Mouse (Mus musculus) layer of hippocampus, adult 8-10 months (tissue): Measurements from ENCODE around the gene Ptprs. TPM values are rescaled to one million over a fixed set of nuclear protein-coding genes. Genes with fewer than 3 reads are reported as not detected.

Experiments used
- DNase-seq, 2 experiments: peaks; one replicate each; pipeline ENCODE4 v3.0.0; 2022; ENCODE audit warnings: low spot score in 2 of 2
- microRNA-seq, 2 experiments: library from miRNA; unstranded; fragments of <30 nt; microRNA quantifications; one replicate each; pipeline ENCODE4 v1.2.0; 2022
- total RNA-seq, 4 experiments: library from RNA; stranded (reverse); gene quantifications; 2 replicates each; pipeline ENCODE4 v1.2.4; 2022

Gene Ptprs
- total RNA-seq, 4 experiments from 2014 or later: 605 to 694 (median 657) TPM

- DNase-seq: no peak
Measured at GRCm38 (mm10) chr17:56381183-56381582, 95.1 kb downstream of the Ptprs start.

DNA sequence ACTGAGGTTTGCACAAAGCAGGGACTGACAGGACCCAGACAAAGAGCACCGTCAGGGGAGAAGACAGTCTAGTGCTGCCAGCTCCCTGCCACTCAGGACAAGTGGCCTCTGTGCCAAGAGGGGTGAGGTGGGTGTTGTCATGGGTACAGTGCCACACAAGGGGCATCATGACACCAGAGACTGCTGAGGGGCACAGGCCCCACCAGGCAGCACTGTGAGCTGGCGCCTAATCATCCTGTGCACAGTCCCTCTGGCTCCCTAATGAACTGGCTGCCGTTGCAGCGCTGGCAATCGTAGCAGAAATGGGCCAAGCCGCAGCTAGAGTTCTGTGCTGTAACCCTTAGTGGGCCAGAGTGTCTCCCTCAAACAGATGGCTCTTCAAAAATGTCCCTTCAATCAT lies 96.0 kb downstream of the Ptprs start:
- DNase-seq: peak in 1 of 2 experiments; percentile 55

DNA sequence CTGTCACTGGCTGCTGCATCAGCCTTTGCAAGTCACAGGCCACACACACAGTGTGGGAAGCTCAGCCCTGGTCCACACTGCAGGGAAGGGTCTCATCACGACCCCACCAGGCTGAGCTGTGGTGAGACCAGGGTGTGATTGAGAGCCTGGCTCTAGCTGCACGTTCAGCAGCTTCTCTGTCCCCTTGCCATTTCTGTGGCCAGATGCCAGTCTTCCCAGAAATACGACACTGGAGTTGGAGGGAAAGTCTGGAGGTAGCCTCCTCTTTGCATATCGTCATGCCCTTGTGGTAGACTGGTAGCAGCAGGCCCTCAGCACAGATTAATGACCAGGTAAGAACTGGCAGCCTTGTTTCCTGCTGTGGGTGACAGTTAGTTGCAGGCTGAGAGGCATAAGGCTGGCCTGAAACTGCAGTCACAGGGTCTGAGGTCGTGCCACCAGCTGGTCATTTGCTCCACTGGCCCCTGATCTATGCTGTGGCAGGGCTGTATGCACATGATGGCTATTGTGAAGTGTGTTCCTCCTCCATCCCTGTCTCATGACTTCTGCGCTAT lies 96.9 kb downstream of the Ptprs start:
- DNase-seq: no peak

DNA sequence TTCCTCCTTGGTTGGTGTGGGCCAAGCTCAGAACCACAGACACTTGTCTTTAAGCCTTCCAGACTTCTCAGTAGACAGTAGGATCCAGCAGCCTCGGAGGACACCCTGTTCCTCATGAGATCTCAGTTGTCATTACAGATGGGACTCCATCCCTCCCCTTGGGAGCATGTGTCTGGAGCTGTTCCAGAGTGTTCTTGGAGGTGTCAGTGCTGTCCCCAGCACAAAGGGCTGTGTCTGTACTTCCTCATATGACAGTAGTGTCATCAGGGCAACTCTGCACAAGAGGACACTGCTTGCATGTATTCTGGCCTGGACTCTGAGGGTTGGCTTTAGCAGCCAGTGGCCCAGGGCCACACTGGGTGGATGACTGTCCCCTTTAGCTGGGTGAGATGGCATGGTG lies 101.4 kb downstream of the Ptprs start:
- no peak for DNase-seq

GRCm38 (mm10) chr17:56373136-56374034 lies 102.9 kb downstream of the Ptprs start:
- DNase-seq: no peak

DNA sequence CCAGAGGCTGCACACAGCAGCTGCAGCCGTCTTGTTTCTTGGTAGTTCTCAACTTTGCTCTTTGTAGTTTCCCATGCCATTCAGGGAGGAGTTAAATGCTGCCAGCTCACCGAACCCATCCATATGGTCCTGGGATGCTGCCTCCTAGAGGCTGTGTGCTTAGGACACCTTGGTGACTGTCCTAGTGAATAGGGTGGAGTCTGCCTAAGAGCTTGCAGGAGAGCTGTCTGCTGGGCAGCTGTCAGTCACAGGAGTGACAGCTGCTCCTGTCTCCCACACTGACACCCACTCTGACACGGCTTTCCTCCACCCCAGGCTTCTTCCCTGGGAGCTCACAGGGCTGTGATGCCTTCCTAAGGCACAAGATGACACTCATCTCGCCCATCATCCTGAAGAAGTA lies 104.2 kb downstream of the Ptprs start:
- peak; percentile 38 to 48 for DNase-seq

DNA sequence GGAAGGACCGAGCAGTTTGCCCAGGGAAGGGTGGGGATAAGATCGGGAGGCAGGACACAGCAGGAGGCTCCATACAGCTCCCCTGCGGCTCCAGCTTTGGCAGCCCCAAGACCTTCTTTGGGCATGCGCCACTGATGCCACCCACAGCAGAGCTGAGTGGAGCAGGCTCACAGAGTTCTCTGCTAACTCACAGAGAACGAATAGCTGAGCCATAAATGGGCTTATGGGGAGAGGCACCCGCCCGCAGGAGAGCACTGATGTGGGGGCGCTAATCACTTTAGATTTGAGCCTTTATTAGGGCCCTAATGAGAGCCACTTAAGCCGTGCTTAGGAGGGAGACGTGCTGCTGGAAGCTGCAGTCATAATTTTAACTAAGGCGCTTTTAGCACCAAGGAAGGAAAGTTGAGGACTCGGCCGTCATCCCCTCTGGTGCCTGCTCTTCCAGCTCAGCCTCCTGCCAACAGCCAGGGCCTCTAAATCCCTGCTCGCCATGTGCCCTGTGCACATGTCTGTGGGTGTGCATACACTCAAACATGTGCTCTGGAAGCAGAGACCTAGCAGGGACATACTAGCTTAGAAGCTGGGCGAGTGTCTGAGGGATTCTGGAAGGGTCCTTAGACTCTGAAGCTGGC lies 105.1 kb downstream of the Ptprs start:
- peak; percentile 75 to 84 for DNase-seq

DNA sequence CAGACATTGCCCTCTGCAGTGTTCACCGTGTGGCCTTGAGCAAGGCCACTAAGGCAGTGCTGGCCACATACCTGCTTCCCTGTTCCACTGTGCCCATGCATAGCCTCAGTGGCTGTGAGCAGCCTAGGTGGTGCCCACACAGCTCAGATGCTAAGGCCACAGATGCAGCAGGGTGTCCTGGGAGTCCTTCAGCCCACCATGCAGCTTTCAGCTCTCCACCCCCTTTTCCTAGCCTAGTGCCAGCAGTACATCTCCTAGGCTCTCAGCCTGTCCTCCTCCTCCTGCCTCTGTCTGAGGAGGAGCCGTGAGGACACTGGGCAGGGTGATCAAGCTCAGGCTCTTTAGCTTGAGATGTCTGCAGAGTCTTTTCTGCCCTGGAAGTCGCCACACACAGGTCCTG lies 106.2 kb downstream of the Ptprs start:
- no peak for DNase-seq

- no peak for DNase-seq
Measured at GRCm38 (mm10) chr17:56368291-56368790, 107.9 kb downstream of the Ptprs start.

GRCm38 (mm10) chr17:56365791-56366673 lies 110.3 kb downstream of the Ptprs start:
- DNase-seq: no peak

Small RNAs within 50 kb of the gene (microRNA-seq; reads per million reads assigned to microRNA genes)
- gene Mir6977: 0.32 to 1.3 reads per million in 2 experiments

Other genes with a start within 250 kb of the Ptprs start
- 10 to 100 TPM; 32.7 to 36.0 (median 35.1) TPM for gene Fem1a, start 219.7 kb downstream of the Ptprs start, total RNA-seq
- 1 to 10 TPM; 6.8 to 8.8 (median 7.8) TPM for gene Ticam1, start 199.7 kb downstream of the Ptprs start, total RNA-seq
- gene Plin3, start 183.6 kb downstream of the Ptprs start, total RNA-seq: 10 to 100 TPM; 13.2 to 22.6 (median 19.6) TPM
- not detected for gene Arrdc5, start 176.2 kb downstream of the Ptprs start, total RNA-seq
- 1 to 10 TPM in 3 of 4 experiments, under 1 TPM in 1; 0.77 to 2.5 (median 1.6) TPM for gene Uhrf1, start 173.2 kb downstream of the Ptprs start, total RNA-seq
- 10 to 100 TPM; 66.8 to 85.2 (median 76.9) TPM for gene Kdm4b, start 150.4 kb downstream of the Ptprs start, total RNA-seq
- not detected for gene Znrf4, start 35.9 kb upstream of the Ptprs start, total RNA-seq
- 1 to 10 TPM in 3 of 4 experiments, under 1 TPM in 1; 0.71 to 5.3 (median 3.7) TPM for gene Gm20219, start 77.9 kb upstream of the Ptprs start, total RNA-seq
- gene Safb2, start 108.1 kb upstream of the Ptprs start, total RNA-seq: 100 to 1,000 TPM; 122 to 182 (median 154) TPM
- gene Safb, start 108.3 kb upstream of the Ptprs start, total RNA-seq: 100 to 1,000 TPM; 149 to 168 (median 159) TPM
- gene 2410015M20Rik, start 133.3 kb upstream of the Ptprs start, total RNA-seq: 100 to 1,000 TPM; 138 to 161 (median 146) TPM
- 100 to 1,000 TPM; 286 to 457 (median 374) TPM for gene Rpl36, start 136.9 kb upstream of the Ptprs start, total RNA-seq
- 10 to 100 TPM; 56.0 to 64.2 (median 59.3) TPM for gene Lonp1, start 150.4 kb upstream of the Ptprs start, total RNA-seq
- gene Catsperd, start 151.7 kb upstream of the Ptprs start, total RNA-seq: 1 to 10 TPM in 2 of 4 experiments, under 1 TPM in 2; 0.48 to 1.8 (median 1.2) TPM
- 10 to 100 TPM; 89.0 to 93.5 (median 93.0) TPM for gene Ranbp3, start 196.8 kb upstream of the Ptprs start, total RNA-seq
- 100 to 1,000 TPM; 161 to 224 (median 198) TPM for gene Ndufa11, start 241.3 kb upstream of the Ptprs start, total RNA-seq
- gene Vmac, start 241.5 kb upstream of the Ptprs start, total RNA-seq: 10 to 100 TPM; 10.3 to 15.4 (median 12.5) TPM